Mouse (Mus musculus): ENCODE measurements around the gene Nudt21.

The Nudt21 gene

GRCm38 (mm10) chr8:94036944-94037524 is at the start of gene Nudt21, which contains the start of gene Ogfod1:
Nudt21 (minus strand) TSS chr8:94037031.
Ogfod1 (plus strand) TSS chr8:94037198.
- peak; percentile 99 for DNase-seq (ENCODE audit: low spot score)

DNA sequence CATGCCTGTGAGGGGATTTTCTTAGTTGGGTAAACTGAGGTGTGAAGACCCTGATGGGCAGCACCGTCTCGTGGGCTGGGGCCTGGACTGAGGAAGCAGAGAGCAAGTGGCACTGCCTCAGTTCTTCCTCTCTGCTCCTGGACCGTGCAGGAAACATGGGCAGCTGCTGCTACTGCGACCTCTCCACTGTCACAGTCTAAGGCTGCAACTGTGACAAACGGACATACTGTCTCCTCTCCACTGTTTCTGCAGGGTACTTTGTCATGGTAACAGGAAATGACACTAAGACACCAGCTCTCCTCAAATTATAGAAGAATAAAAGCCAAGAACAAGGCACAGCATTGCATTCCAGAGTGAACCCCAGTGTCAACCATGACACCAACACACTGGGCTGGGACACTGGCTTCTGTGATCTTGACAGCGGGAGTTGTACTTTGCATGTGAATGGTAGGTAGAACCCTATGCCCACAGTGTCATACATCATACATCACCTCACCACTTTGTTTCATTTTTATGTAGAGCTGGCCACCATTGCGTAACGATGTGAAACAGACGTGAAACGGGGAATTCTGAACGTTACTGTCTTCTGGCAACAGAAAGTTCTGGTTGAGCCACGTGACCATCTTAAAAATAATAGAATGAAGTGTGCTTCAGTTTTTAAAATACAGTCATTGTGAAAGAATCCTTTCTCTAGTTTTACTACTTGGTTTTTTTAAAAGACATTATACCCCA is 39.8 kb upstream of the Nudt21 start:
- DNase-seq (ENCODE audit: low spot score): no peak

- DNase-seq (ENCODE audit: low spot score): no peak
These were observed 32.0 kb upstream of the Nudt21 start for GRCm38 (mm10) chr8:94068793-94069192.

DNA sequence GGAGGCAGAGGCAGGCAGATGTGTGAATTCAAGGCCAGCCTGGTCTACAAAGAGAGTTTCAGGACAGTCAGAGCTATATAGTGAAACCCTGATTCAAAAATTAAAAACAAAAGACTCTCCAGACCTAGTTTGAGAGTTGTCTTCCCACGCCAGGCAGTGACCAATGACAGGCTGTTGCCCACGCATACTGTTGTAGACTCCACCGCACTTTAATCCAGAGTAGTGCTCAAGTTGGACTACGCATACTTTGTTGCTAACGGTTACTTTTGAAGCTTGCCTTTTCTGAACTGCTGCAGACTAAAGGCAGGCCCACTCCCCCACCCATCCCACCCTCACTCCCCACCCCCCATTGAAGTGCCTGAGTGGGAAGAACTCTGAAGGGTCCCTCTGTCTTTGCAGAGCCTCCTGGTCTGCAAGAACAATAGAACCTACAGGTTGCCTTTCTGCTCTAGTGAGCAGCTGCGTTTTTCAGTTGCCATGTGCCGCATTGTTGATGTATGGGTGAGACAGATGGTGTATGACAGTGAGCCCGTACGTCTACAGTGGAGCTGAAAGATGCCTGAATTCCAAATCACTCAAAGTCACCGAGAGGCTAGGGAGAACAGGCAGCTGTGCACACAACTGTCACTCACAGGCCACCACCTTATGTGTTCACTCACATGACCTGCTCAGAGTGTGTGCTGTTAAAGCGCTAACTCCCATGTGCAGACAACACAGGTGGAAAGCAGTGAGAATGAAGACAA is 29.5 kb upstream of the Nudt21 start:
- DNase-seq (ENCODE audit: low spot score): no peak

GRCm38 (mm10) chr8:94057157-94057854 is 20.5 kb upstream of the Nudt21 start:
- DNase-seq (ENCODE audit: low spot score): peak; percentile 64

DNA sequence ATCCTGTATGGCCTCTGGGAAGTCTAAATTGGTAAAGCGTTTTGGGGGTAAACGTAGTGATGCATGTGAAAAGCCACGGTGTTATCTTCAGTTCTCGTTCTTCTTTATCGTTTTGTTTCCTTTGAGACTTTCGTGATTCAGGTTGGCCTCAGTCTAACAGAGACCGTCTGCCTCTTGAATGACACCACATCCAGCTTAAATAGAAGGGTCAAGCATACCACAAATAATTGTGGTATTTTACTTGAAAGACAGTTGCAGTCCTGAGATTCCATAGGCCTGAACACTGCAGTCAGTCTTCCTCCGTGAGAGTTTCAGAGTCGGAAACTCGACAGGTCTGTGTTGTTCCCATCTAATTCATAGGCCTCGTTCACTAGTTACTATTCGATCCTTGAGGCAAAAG is 15.9 kb upstream of the Nudt21 start:
- DNase-seq (ENCODE audit: low spot score): no peak

DNA sequence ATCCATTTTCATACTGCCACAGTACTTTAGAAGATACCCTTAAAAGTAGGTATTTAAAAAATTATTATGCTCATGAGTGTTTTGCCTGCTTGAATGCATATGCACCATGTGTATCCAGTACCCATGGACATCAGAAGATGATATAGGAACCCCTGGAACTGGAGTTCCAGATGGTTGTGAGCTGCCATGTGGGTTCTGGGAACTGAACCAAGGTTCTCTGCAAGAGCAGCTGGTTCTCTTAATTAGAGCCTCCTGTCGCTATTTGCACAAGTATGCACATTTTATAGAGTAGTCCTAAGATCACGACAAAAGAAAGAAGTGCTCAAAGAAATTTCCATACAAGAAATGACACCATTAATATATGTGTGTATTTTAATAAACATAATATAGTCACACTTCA is 11.0 kb upstream of the Nudt21 start:
- DNase-seq (ENCODE audit: low spot score): no peak

GRCm38 (mm10) chr8:94037806-94038205 is 975 bp upstream of the Nudt21 start:
- DNase-seq (ENCODE audit: low spot score): no peak

- peak; percentile 55 for DNase-seq (ENCODE audit: low spot score)
These were observed 290 bp downstream of the Nudt21 start for GRCm38 (mm10) chr8:94036541-94036940.

DNA sequence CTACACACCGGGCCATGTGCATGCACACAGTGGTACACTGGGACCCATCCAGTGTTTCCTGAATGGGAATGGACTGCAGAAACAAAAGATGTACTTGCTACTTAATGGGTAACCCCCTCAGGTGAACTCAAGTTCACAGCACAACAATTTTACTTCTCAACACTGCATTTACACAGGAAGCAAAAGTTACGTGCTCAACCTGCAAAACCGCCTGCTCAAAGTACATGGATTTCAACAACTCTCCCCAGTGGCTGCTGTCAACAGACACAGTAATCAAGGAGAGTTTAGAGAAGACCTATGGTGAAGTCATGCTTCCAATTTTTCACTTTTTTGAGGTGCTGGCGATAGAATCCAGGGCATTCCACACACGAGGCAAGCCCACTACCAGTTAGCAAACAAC is 1.6 kb downstream of the Nudt21 start:
- DNase-seq (ENCODE audit: low spot score): no peak

DNA sequence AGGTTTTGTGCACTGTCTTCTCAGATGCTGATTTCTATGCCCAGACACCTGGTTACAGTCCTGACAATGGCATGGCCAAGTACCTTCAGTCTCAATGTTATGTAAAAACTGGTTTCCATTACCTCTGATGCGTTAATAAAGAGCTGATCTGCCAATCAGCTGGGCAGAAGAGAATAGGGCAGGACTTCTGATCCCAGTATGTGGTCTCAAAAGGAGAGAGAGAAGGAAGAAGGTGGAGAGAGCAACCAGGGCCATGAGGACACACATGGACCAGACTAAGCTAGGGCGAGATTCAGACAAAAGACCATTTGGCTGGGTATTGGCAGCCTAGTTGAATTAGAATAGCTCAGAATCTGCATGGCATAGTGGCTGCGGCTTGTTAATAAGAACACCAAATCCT is 3.2 kb downstream of the Nudt21 start:
- no peak for DNase-seq (ENCODE audit: low spot score)

DNA sequence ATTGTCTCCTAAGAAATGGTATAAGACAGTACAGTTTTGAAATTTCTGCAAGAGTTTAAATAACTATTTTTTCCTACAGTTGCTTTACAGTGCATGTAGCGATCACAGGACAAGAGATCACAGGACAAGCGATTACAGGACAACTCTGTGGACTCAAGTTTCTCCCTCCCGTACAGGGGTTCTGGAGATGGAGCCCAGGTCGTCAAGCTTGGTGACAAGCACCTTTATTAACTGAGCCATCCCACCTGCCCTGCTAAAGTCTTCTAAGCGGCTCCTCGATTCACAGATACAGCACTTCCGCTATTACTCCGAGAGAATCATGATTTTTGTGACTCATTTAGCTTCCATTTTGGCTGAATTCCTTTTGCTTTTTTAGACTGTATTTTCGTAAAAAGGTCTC is 7.1 kb downstream of the Nudt21 start:
- DNase-seq (ENCODE audit: low spot score): no peak

DNA sequence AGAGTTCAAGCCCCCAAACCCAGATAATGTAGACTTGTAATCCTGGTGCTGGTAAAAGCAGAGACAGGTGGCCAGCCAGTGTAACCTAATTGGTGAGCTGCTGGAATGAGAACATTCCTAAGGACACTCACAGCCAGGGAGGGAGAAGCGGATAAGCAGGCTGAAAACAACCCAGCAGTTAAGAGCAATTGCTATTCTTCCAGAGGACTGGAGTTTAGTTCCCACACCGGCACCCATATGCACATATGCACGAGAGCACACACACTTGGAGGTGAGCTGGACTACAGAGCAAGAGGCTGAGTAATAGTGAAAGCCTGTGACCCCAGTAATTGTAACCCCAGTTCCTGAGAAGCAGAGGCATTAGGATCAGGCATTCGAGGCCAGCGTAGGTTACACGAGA is 12.9 kb downstream of the Nudt21 start:
- DNase-seq (ENCODE audit: low spot score): no peak

DNA sequence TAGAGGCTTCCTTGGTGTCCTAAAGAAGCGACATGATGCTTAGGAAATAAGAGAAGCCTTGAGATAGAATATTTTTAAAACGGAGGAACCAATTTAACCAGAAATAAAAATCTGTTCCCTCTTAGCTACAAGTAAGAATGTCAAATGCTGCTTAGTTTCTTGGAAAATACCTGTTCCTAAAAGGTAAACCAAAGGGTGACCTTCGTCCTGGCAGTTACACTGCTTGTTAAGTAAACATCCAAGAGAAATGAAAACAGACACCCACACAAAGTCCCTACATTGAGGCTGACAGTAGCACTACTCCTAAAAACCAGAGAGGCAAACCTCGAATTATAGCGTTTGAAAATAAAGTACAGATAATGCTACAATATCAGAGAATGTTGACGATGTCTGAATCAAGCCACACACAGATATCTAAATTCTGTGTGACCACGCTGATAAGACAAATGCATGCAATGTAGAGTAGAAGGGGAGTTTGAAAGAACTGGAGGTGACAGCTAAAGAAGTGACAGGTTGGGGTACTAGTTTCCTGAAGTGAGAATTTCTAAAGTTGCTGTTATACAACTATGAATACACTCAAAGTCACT is 23.7 kb downstream of the Nudt21 start:
- peak; percentile 6 for DNase-seq (ENCODE audit: low spot score)

- DNase-seq (ENCODE audit: low spot score): peak; percentile 61
These were observed 24.5 kb downstream of the Nudt21 start, which contains the start of gene Amfr for GRCm38 (mm10) chr8:94012013-94012951. Amfr (minus strand) TSS chr8:94012842.

DNA sequence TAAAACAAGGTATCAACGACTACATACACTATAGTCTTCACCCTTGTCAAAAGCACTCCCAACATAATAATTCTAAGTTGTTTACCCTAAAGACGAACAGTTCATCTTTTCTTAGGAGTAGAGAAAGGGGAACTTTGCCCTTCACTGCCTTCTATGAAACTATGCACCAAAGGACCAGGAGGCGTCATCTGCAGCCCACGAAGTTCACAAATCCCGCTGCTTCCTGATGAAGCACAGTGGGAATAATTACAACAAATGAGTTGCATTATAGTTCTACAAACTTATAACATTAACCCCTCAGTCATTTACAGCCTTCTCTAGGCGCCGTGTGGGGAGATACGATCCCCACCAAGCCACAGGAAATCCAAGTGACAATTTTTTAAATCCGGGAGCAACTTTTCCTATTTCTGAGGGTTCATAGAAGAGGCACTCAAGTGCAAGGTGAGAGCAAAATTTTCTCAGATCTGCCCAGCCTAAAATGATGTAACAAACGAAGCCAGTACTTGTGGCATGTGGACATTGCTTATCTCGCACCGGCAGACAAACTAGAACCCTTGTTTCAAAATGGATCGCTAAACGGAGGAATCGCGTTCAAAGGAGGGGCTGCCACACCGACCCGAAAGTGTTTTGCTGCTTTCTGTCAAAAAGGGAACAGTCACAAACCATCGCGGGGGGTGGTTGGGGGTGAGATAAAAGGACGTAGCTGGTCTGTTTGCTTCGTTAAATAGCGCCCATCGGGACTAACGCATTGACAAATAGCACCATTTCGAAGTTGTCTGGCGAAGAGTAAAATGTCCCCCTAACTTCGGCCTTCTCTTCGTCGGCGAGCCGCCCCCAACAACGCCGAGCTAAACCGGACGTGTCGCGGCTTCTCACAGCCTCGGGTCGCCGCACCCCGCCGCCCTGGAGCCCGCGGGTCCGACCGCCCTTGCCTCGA is 25.5 kb downstream of the Nudt21 start:
- DNase-seq (ENCODE audit: low spot score): peak; percentile 29

- DNase-seq (ENCODE audit: low spot score): no peak
These were observed 26.6 kb downstream of the Nudt21 start for GRCm38 (mm10) chr8:94010101-94010705.

DNA sequence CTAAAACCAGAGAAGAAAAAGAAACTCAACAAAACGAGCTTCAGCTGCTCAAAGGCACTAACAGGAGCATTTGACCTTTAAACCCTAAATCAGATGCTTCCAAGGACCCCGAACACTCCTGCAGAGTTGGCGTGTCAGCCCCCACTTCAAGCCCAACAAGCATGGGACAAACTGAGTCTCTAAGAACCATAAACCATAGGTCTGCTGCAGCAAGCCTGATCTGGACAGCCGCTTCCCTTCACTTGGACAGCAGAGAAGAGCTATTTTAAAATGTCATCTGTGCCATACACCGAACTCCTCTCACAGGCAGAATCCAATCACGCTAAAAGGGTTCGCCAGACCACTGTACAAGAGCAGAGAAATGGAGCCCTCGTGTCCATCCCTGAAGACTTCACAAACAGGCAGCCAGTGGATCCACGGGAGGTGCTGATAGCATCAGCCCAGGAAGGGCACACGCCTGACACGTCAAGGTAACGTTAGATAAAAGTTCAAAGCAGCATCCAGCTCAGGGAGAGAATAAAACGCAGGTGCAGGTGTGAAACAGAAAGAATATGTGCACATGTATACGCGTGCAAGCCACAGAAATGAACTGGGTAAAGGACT is 27.5 kb downstream of the Nudt21 start:
- no peak for DNase-seq (ENCODE audit: low spot score)

DNA sequence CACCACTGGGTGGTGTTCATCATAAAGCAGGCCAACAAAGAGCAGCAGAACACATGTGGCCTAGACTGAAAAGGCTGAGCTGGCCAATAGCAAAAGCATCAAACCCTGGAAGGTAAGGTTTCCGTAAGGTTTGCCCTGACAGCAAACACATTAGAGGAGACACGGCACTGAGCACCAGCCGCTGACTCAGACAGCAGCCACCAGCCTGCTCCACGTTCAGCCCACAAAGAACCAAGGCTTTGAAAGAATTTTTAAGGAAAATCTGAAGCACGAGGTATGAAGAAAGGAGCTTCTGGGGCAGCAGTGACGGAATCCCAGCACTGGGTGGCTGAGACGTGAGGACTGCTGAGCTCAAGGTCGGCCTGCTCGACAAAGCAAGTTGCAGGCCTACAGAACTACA is 32.7 kb downstream of the Nudt21 start:
- no peak for DNase-seq (ENCODE audit: low spot score)

Measured in adipocyte (in vitro differentiated cells).